Mouse (Mus musculus) regulatory T cell (primary cell): ENCODE data around the gene Nt5c1a.
"Not testable (repeated sequence)": the region's sequence is repeated elsewhere in the genome, so short reads cannot be mapped to it uniquely, and the experiment has no call there.

Experiments
- in situ Hi-C: fragments of 300-600 bp; cut with MboI, MseI; formaldehyde crosslinking; loops from one replicate; pipeline ENCODE4 v1.15.1; 2025; ENCODE audit warnings: high pct_unique_total_duplicates

Nt5c1a gene

DNA sequence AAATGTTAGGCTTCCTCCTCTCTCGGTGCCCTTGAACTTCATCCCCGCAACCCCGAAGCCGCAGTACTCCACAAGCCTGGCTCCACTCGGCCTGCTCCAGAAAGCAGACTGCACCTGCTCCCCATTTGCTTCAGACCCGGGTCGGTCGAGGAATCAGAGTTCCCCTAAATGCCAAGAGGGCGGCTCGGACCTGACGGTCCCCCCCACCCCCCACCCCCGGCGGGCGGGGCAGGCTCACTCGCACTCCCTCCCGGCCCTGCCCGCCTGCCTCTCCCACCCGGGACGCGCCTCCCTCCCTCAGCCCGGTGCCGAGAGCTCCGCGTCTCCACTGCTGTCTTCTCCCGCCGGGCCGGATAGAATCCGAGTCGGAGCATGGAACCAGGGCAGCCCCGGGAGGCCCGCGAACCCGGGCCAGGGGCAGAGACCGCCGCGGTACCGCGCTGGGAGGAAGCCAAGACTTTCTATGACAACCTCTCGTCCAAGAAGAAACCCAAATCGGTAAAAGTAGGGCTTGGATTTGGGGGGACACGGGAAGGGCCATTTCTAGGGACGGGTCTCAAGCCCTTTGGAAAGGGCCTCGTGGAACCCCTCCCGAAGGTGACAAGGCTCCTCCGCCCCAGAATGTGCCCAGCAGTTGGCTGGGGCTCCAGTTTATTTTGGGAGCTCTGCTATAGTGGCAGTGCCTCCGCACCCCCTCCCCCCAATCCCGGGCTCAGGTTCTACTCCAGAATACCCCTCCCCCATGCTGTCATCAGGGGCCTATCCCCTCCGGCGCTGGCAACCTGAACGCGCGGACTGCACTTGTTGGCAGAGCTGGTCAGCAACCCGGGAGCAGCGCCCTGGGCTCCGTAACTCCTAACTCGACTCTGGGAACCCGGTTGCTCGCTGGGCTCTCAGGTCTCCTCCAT, at the start of gene Nt5c1a:
Gene Nt5c1a, plus strand, starts transcription at position 319 of the 908 bp plus-strand sequence.
- in situ Hi-C loops, result no loop called here

DNA sequence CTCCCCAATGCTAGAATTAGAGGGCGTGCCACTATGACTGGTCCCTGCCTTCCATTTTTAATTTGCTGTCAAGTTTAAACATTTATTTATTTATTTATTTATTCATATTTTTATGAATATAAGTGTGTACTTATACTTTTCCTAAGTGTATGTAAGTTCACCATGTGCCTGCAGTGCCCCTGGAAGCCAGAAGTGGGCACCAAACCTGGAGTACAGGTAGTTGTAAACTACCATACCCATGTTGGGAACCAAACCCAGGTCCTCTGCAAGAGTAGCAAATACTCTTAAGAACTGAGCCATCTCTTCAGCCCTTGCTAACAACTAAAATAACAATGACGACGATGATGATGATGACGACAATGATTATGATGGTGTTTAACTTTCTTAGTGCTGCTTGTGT, 49.3 kb upstream of the Nt5c1a start:
- in situ Hi-C loops, result no loop called here

DNA sequence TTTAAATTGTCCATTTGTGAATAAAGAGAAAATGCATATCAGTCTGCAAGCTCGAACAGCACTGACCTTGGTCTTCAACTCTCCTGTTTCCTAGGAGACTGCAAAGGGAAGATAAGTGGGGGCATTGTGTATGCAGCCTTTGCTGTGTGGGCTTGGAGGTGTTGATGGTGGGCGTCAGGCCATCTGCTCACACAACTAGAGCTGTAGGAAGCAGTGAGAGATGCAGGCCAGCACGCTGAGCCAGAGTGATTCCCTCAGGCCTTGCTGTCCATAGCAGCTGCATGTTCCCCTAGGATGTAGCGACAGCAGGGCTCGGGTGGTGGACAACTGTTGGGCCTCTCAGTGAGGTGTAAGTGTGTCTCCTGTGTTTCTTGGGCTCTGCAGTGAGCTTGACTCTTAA, 48.3 kb upstream of the Nt5c1a start:
- in situ Hi-C loops, result no loop called here

DNA sequence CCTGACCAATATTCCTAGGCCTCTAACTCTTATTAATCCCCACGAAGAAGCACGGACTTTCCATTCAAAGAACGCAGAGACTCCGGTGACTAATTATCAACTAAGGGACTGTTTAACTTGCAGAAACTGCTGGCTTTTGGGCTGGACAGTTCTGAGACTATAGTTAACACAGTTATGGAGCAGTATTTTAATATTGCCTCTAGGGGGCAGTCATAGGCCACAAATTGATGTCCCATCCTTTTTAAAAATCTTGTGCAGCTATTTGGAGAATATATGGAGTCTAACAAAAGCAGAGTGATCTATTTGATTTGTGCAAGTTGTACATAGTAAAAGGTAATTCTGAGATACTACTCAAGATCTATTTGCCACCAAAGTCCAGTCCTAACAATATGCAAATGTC, 46.3 kb upstream of the Nt5c1a start:
- in situ Hi-C loops, result loop anchor here (5.0 kb wide), 1 partner anchor 37 kb away; no protein-coding TSS in a partner anchor

DNA sequence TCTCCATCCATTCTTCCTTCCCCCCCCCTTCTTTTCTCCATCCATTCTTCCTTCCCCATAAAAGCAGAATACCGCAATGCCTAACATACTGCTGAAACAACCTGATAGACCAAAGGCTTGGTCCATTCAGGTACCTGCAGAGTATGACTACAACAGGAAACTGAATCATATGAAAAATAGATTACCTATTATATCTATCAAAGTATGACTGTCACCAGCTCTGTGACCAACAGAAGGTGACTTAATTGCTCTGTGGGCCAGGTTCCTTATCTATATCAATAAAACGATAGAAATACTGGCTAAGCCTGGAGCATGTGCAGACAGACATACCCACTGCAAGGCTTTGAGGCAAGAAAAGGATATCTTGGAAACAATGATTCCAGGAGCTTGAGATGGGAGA, 45.9 kb upstream of the Nt5c1a start:
- in situ Hi-C loops, result loop anchor here (5.0 kb wide), 1 partner anchor 37 kb away; no protein-coding TSS in a partner anchor

DNA sequence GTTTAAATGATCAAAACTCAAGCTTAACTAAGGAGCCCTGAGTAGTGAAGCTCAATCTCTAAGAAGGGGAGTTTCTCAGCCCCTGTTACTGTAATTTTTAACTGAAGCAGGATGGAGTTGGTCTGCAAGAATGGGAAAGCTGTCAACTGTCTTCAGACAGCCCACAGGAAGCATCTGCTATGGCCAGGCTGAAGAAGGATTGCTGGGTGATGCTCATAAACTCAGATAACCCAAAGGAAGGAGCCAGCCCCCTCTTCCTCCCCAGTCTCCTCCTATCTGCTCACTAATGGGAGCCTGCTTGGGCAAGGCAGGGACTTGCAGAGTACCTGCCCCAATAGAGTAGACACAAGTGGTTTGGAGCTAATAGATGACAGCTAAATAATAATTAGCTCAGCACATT, 45.5 kb upstream of the Nt5c1a start:
- in situ Hi-C loops, result loop anchor here (5.0 kb wide), 1 partner anchor 36 kb away; no protein-coding TSS in a partner anchor

DNA sequence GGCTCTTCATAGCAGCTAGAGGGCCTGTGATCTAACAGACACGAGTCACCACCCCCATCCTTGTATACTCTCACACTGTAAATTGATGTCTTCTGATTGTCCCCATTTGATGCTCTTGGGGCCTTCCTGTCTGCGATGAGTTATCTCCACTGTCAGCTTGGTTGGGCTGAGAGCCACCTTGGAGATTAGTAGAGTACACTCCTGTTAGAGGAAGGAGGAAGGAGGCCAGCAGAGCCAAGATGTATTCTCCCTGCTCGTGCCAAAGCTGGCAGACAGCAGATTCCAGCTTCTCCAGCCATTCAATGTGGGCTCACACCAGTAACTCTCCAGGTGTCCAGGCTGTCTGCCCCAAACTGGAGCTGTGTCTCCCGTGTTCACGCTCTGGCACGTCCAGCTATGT, 40.7 kb upstream of the Nt5c1a start:
- in situ Hi-C loops, result no loop called here

DNA sequence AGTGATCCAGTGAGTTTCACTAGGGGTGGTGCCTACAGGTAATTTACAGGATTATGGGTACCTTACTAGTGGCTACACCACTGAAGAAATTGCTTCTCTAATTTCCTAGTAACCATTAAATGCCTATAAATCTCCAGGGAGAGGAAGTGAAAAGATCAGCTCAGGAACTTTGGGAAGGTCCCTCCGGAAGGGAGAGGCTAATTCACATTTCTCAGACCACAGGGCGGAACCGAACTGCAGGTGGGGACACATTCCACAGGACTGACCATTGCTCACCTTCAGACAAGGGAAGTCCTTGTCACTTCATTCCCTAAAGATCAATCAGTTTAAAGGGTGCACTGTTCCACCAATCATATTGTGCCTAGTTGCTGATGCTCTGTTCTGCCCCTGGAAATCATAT, 40.1 kb upstream of the Nt5c1a start:
- in situ Hi-C loops, result not testable (repeated sequence)

DNA sequence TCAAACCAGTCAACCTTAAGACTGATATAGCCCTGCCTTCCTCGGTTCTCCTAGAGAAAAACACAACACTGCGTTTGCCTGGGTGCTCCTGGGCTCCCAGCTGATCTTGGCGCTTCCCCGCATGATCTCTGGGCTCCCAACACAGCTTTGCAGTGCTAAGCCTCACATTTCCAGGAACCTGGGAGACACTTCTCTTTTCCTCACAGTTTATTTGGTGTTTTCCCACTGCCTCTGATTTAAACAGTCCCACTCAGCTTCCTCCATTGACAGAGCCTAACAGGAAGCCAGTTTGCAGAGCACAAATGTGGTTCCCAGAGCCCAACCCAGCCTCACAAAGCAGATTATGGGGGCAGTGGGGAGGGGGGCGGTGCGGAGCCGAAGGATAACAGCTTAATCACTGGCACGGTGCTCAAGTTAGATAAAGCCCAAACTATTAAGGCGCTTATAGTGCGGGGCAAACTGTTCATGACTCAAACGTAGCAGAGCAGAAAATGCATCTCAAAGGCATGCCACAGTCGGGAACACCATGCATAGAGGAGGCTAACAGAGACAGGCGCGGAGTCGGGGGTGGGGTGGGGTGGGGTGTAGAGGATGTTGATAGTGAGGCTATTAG, 38.9 kb upstream of the Nt5c1a start:
- in situ Hi-C loops, result no loop called here

DNA sequence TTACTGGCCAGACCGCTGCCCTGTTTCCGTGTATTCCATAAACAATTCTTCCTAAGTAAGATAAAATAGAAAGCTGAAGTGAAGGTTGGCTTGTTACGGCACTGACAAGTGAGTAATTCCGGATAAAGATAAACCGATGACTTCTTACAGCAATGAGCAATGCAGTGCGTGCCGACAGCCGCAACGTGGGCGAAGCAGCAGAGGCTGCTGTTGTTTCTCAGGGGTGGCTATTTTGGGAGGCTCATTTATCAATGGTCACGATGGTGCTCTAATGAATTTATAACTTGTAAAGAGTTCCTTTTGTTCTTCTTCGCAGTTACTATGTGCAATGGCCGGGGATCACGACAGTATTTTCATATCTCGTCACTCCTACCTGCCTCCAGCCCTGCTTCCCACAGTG, 37.1 kb upstream of the Nt5c1a start:
- in situ Hi-C loops, result no loop called here

DNA sequence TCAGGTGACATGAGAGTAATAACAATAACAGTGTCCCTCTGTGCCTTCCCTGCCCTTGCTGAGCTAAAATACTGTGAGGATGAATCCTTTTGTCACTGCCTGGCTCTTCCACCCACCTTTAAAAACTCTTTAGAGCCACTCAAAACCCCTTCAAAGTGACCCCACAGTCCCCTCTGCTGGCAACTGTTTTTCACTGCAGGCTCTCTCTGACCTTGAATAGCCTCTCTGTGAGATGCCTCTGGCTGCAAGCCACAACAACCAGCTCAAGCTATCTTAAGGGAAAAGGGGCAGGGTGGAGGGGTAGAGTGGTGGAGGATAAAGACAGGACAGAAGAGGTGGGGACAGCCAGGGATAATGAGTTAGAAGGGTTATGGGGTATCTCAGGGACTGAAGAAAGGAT, 29.5 kb upstream of the Nt5c1a start:
- in situ Hi-C loops, result no loop called here

DNA sequence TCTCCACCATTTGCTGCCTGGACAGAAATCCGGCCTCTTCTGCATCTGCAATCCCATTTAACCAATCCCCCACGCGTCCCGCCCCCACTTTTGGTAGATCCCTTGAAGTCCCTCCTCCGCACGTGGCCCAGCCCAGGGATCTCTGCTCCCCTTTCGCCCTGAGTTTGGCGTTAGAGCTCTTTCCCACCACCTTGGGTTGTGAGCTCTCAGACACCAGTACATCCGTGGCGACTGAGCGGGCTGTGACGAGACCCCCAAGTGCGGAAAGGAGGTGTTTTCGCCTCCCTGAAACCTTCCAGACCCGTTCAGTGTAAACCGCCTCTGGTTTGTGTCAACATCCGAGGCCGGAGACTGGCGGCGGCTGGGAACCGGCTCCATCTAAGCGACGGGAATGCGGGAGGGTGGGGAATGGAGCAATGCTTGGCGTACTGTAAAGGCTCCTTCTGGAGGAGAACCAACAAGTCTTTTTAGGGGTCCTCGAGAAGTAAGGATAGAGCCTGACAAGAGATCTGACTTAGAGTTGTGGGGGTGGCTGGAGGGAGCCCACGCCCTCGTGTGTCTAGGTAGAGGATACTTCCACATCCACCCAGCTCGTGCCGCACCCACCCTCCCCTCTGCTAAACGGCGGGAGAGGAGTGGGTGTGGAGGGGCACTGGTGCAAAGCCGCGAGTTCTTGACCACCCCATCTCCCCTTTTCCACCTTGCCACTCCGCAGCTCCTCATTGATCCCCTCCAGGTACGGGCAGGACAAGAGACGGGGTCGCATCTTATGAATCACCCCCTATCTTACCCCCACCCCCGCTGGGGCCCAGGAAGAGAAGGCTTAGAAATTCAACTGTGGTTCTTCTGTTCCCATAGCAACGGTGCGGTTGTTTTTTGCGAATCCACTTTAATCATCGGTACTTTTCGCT, 18.7 kb upstream of the Nt5c1a start, which contains the start of gene Hpcal4:
Gene Hpcal4, plus strand, starts transcription at position 900 of the 911 bp plus-strand sequence.
- in situ Hi-C loops, result no loop called here

DNA sequence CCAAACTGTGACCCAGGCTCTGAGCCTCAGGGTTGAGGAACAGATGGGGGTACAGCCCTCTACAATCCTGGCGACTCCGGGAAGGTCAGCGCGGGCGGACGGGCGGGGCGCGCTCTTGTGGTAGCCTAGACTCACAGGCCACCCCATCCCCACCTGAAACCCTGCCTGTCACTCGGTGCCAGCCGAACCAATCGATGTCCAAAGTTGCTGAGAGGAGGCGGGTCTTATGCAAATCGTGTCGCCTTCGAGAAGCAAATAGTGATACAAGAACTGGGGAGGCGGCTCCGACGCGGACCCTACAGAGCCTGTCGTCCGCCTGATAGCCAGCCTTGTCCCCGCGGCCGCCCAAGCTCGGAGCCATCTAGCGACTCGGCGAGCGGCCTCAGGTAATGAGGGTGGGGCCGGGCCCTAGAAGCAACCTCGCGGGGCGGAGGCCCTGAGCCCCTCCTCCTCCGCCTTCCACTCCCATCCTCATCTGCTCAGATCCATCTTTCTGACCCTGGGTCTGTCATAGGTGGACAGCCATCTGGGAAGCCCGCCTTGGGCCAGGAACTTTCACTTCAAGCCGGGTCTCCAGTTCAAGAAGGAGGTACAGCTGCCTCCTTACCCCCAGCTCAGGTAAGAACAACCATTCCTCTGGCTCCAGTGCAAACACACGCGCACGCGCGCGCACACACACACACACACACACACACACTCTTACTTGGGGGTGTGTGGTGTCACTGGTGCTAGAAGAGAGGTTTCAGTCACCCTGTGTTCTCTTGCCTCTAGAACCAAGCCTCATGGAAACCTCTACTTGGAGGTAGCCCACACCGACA, 17.9 kb upstream of the Nt5c1a start:
- in situ Hi-C loops, result no loop called here

DNA sequence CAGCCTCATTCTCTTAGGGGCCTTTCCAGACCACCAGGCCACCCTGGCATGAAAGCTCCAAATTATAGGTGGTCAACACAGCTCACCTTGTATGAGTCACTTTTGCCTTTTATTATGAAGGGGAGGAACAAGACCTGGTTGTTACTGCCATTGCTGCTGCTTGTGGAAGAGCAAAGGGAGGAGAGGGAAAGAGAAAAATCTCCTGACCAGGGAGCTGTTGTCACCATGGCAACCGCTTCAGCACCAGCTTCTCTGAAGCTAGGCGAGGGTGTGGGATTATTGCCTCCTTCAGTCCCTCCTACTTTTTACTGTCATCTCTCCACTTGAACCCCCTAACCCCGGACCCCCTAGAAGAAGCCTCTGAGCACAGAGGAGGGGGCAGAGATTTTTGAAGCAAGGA, 16.5 kb upstream of the Nt5c1a start:
- in situ Hi-C loops, result no loop called here

DNA sequence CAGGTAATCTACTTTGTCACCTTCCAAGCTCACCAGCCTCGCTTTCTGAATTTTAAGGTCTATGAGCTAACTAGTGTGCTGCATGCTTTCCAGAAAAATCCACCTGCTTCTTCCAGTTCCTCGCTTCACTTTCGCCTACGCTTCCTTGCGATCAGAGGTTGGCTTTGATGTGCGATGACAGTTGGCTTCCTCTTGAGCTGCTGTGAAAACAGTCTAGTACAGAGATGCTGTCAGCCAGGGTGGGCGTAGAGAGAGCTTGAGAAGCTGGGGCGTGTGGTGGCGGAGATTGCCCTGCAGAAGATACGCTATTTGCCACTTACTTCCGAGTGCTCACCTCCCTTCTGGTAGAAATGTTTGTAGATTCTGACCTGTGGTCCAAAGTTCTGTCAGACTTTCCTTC, 9.0 kb upstream of the Nt5c1a start:
- in situ Hi-C loops, result loop anchor here (5.0 kb wide), 1 partner anchor 35 kb away; no protein-coding TSS in a partner anchor

DNA sequence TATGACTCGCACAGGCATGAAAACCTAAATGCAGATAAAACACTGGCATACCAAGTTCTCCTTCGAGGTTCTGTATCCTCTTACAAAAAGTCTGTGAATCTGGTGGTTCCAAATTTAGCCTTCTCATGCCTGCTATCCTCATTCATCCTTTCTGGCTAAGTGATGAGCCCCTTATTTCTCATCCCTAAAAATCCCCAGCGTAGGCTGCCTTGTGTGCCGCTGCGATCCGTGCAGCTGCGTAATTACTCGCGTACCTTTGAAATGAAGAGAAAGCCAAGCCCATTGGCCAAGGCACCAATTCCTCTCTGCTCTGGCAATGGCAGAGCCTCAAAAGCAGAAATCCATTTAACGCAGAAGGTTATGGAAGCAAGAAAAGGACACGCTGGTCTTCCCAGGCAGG, 7.5 kb upstream of the Nt5c1a start:
- in situ Hi-C loops, result loop anchor here (5.0 kb wide), 1 partner anchor 36 kb away; no protein-coding TSS in a partner anchor

DNA sequence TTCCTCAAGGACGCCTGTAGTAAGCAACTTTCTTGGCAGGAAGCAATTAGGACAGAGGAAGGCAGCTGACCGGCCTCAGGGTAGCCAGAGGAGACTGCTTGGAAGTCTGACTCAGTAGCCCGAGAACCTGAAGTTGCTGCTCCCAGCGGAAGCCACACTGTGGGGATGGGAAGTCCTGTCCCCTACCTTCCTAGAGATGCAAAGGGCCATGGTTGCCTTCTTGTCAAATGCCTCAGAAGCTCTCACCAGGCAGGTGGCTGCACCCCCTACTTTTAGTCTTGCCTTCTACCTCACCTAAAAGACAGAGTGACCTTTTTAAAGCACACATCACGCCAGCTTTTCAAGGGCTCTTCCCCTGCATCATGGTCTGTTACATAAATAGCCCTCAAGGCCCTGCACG, 4.6 kb upstream of the Nt5c1a start:
- in situ Hi-C loops, result no loop called here

DNA sequence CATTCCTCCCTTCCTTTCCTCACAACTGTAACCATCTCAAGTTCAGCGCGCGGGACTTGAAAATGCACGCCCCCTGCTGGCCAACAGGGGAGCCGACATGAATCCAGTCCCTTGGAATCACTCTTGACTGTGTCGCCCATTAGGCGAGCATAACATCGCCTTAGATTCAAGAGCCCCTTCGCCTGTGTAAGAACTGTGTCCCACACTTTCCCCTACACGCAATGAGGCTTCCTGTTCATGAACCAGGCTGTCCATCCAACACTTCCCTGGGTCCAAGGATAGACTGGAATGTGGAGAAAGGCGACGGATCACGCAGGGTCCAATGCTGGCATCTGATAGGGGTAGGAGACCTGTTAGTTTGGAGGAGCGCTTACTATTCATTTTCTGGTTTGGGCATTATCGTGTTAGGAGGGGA, 526 bp upstream of the Nt5c1a start:
- in situ Hi-C loops, result no loop called here

DNA sequence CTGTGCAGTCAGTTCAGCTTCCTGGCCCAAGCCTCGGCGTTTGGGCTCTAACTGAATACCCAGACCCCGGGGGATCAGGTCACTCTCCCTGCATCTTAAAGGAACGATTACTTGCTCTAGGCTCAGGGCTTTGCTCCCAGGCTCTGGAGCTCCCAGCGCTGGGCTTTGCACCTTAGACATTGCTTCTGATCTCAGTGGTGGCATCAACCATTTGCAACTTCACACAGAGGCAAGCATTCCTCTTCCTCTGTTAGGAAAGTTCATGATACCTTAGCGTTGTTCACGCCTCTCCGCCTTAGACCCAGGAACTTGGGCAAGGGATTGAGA, 753 bp downstream of the Nt5c1a start:
- in situ Hi-C loops, result no loop called here

DNA sequence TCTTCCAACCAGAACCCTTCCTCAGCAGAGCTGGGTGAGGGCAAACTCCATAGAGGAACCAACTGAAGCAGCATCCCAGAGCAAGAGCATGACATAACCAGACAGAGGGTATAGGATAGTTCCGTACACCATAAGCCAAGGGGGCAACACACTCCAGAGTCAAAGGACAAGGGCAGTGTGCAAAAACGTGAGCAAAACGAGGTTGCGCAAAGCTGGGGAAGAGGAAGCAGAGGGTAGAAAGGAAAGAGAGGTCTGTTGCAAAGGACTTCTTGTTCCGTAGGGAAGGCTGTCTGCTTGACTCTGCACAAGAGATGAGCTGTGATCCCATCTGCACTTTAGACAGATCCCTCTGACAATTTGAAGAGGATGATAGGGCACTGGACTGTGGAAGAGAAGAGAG, 6.0 kb downstream of the Nt5c1a start:
- in situ Hi-C loops, result loop anchor here (5.0 kb wide), 1 partner anchor 50 kb away; no protein-coding TSS in a partner anchor

DNA sequence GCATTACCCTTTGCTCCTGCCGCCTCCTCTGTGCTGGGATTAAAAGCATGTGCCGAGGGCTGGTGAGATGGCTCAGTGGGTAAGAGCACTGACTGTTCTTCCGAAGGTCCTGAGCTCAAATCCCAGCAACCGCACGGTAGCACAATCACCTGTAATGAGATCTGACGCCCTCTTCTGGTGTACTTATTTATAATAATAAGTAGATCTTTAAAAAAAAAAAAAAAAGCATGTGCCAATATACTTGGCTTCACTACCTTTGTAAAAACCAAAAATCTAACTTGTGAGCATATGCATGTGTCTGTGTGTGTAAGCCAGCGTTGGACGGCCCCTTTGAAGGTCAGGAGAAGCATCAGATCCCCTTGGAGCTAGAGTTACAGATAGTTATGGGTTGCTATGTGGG, 9.7 kb downstream of the Nt5c1a start:
- in situ Hi-C loops, result no loop called here
